Mouse (Mus musculus): ENCODE measurements around the gene Rnf213.

The Rnf213 gene

GRCm38 (mm10) chr11:119390271-119391231 lies 2.3 kb upstream of the Rnf213 start:
- peak; percentile 59 for DNase-seq (ENCODE audit: extremely low spot score)

- DNase-seq (ENCODE audit: extremely low spot score), result no peak
These were observed 1.4 kb upstream of the Rnf213 start for GRCm38 (mm10) chr11:119391386-119392000.

DNA sequence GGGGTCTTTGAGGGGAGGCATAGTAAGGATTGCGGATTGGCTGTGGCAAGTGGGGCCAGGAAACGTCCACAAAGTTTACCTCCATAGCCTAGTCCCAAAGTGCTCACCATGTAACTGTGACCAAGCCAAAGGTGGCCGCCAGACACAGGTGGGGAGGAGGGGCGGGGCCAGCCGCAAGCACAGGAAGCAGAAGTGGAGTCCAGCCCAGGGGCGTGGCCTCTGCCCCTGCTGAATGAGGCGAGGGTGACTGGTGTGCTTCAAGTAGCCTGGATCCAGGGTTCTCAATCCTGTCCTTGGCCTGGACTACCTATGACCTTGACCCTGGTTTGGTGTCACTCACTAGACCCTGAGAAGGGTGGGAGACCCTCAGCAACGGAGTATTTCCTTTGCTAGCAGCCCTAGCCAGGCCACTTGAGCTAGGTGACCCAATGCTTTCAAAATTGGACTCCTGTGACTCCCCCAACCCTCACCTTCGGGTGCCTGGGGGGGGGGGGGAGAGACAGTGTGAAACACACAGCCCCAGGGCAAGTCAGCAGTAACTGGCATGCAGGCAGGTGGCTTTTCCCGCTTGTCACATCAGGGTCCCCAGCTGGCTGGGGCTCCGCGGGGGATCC lies 792 bp upstream of the Rnf213 start:
- no peak for DNase-seq (ENCODE audit: extremely low spot score)

GRCm38 (mm10) chr11:119393483-119393804 lies 544 bp downstream of the Rnf213 start:
- DNase-seq (ENCODE audit: extremely low spot score), result no peak

DNA sequence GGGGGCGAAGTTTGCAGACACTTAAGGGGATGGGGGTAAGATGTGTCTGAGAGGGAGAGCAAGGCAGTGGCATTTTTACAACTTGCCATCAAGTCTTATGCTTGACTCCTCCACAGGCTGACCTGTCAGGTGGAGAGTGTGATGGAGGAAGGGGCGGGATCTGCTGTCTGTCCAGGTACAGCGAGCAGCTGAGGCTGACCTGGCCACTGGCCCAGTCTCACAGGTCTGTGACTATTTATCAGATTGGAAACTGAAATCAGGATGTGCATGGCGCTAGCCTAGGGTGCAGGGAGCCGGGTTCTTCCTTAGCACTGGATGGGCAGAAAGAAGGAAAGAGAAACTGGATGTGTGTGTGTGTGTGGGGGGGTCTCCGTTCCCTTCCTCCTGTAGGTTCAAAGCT lies 1.3 kb downstream of the Rnf213 start:
- DNase-seq (ENCODE audit: extremely low spot score), result no peak

DNA sequence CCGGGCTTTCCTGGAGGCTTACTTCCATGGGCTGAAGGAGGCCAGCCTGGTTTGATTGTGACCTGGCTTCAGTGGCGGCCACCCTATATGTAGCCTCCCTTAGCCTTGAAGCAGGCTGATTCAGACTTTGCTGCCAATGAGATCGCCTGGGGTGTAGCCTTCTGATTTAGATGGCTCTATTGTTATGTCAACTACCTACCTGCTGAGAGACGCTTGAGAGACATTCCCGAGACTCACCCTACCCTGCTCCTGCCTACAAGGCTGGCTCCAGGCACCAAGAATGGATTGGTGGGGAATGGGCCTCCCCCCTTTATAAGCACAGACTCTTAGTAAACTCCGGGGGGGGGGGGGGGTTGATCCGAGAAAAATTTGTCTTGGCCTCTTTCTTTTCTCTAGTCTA lies 2.5 kb downstream of the Rnf213 start:
- DNase-seq (ENCODE audit: extremely low spot score), result no peak

DNA sequence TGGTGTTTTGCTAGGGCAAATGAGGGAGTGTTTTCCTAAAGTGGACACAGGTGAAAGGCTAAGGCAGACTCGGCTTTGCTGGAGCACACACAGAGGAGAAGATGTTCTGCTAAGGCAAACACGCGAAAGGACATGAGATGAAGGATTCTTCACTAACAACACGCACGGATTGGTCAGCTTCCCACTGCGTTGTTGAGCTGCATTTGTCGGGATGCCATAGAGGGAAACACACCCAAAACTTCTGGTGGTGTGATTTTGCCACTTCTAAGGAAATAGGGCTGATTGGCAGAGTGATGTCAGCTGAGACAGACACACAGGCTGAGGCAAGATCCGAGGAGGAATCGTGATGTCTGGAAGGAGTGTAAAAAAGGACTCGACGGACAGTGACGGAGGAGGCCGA lies 3.0 kb downstream of the Rnf213 start:
- DNase-seq (ENCODE audit: extremely low spot score), result no peak

DNA sequence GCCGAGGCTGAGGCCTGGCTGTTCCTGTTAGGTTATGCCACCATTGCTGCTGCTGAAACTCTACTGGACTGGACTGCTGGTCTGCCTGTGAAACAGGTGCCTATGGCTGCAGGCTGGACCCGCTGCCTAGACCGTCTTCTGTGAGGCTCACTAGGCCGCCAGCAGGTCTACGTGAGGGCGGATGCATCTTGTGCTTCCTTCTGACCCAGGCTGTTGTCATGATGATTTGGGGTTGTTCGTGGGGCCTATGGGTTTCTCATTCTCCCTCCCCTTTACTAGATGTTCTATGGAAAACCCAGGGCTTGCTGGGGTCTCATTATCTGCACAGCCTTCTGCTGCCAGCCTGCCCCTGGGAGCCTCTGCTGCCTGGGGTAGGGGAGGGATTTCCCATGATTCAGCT lies 3.6 kb downstream of the Rnf213 start:
- DNase-seq (ENCODE audit: extremely low spot score), result no peak

DNA sequence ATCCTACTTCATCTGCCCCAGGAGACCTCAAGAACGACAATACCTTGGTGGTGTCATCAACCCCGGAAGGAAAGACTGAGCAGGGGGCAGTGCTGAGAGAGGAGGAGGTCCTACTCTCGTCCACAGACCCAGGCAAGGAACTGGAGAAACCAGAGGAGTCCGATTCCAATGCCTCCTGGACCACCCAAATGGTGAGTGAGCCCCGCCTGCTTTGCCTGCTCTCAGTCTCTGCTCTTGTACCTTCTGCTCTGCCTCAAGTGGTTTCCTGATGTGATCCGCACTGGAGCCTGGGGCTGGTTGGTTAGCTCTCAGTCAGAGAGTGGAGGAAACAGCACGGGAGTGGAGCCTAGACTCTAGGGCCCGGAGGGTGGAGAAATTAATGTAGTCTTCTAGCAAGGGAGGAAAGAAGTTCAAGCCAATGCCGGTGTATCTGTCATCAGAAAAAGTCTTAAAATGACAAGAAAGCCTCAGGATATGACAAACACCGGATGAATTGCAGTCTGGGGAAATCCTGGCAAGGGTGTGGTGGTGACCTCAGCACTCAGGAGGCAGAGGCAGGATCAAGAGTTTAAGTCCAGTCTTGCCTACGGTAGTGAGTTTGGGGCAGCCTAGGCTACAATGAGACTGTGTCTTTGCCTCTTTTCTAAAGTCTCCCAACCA lies 9.7 kb downstream of the Rnf213 start:
- no peak for DNase-seq (ENCODE audit: extremely low spot score)

DNA sequence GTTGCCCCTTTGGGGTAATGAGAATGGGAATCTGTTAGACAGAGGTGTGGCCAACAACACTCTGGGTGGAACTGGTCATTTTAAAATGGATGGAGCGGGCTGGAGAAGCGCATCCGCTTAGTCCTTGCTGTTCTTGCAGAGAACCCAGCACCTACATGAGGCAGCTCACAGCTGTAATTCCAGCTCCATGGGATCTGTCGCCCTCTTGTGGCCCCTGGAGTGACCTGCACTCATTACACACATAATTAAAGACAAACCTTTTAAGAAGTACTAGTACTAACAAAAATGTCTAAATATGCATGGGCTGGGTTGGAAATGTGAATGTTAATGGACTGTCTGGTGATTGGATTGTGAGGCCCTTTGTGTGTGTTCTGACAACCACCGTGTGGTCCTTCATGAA lies 11.7 kb downstream of the Rnf213 start:
- DNase-seq (ENCODE audit: extremely low spot score), result peak; percentile 41

- DNase-seq (ENCODE audit: extremely low spot score), result no peak
These were observed 14.5 kb downstream of the Rnf213 start for GRCm38 (mm10) chr11:119407381-119407780.

GRCm38 (mm10) chr11:119407977-119408376 lies 15.1 kb downstream of the Rnf213 start:
- no peak for DNase-seq (ENCODE audit: extremely low spot score)

GRCm38 (mm10) chr11:119419327-119420118 lies 26.6 kb downstream of the Rnf213 start:
- DNase-seq (ENCODE audit: extremely low spot score), result peak; percentile 32

DNA sequence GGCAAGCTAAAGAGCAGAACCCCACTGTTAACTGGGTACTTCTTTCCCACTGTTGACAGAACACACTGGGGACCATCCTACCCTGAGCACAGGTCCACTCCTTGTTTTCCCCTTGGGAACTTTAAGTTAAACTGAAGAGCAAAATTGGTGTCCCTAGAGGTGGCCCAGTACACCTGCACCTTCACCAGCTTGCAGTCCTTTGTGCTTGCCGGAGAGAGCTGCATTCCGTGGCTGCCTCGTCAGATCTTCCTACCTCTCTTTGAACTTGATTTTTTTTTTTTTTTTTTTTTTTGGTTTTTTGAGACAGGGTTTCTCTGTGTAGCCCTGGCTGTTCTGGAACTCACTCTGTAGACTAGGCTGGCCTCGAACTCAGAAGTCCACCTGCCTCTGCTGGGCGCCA lies 27.5 kb downstream of the Rnf213 start:
- no peak for DNase-seq (ENCODE audit: extremely low spot score)

- DNase-seq (ENCODE audit: extremely low spot score), result no peak
These were observed 34.5 kb downstream of the Rnf213 start for GRCm38 (mm10) chr11:119427431-119427830.

- DNase-seq (ENCODE audit: extremely low spot score), result no peak
These were observed 35.1 kb downstream of the Rnf213 start for GRCm38 (mm10) chr11:119427986-119428385.

DNA sequence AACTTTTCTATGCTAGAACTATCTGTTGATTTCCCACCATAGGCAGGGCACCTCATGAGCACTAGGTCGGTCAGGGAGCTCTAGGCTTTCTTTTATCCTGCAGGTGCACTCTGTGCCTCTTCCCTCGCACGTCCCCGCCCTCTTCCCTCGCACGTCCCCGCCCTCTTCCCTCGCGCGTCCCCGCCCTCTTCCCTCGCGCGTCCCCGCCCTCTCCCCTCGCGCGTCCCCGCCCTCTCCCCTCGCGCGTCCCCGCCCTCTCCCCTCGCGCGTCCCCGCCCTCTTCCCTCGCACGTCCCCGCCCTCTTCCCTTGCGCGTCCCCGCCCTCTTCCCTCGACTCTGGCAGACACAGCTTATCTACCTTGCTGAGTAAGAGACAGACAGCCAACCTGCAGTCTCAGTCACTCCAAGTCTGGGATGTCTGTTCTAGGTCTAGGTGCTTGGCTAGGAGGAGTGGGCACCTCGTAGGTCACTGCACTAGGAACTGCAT lies 35.8 kb downstream of the Rnf213 start:
- DNase-seq (ENCODE audit: extremely low spot score), result peak; percentile 67

DNA sequence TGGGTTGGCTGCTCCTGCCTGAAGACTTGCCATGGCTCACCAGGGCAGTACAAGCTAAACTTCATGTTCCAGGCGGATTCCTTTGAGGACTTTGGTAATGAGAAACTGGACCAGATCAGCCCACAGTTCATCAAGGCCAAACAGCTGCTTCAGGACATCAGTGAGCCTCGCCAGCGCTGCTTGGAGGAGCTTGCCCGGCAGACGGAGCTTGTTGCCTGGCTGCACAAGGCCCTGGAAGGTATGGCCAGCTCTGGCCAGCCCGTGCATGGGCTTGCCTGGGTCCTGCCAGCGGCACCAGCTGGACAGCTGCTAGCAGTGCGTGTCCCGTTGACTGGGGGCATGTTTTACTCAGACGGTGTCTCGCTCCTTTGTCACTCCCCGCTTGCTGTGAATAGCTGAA lies 38.6 kb downstream of the Rnf213 start:
- DNase-seq (ENCODE audit: extremely low spot score), result no peak

DNA sequence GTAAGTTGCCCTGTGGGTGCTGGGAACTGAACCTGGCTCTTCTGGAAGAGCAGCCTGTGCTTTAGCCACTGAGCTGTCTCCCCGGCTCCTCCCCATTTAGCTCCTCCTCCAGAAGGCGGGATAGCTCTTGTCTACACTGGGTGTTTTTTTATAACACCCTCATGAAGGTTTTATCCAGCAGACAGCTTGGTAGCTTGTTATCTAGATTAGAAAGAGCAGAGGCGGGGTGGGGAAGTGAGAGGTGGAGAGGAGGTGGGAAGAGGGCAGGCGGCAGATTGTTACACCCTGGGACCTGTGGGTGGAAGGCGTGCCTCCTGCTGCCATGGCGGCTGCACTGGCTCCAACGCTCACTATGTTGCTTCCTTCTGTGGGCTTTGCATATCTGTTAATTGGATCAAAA lies 39.8 kb downstream of the Rnf213 start:
- no peak for DNase-seq (ENCODE audit: extremely low spot score)

DNA sequence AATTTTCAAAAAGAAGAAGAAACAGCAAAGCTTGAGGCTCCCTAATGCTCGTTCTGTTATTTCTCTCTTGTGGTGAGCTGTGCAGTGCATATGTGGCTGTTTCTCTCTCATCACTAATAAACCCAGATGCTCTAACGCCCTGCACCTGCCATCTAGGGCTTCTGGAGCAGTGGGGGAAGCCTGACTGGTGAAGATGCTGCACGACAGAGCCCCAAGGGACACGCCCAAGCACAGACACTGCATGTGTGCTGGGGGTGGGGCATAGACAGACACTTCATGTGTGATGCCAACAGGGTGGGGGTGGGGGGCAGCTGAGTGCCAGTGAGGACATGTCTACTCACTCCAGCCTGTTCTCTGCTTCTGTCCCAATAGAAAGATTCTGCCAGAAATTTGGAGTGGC lies 41.4 kb downstream of the Rnf213 start:
- no peak for DNase-seq (ENCODE audit: extremely low spot score)

All from embryo, embryonic 9.5 days (tissue).